In genomic region chr6:114931212-114932115, GRCm38 (mm10) we compare ENCODE assay signal across 1 mouse cellular context.
TF ChIP-seq lines count a peak whose summit lies in the region.

No protein-coding gene starts in this region.

TF ChIP-seq in CH12.LX, 34 proteins besides CTCF, POLR2A, EP300 and RAD21 (continued from another document):
- peak; percentile 98 for TF ChIP-seq TCF12 (IDR thresholded peaks at IDR 0.05; ENCODE audit: low read depth, low read length)
- peak; percentile 27 for TF ChIP-seq SMC3 (IDR thresholded peaks at IDR 0.05; ENCODE audit: low read depth, low read length)
- peak; percentile 78 for TF ChIP-seq MXI1 (IDR thresholded peaks at IDR 0.05; ENCODE audit: low read depth, low read length)
- TF ChIP-seq CHD1 (IDR thresholded peaks at IDR 0.05; ENCODE audit: low read depth, low read length), result peak; percentile 85; the same call in 1 of the 2 replicates
- TF ChIP-seq MAFK (IDR thresholded peaks at IDR 0.05; ENCODE audit: insufficient replicate concordance, low read length), result peak; percentile 61; the same call in 1 of the 2 replicates
- no peak for TF ChIP-seq ZNF384 (IDR thresholded peaks at IDR 0.05; ENCODE audit: low read depth, low read length)
- peak; percentile 58 for TF ChIP-seq JUN (IDR thresholded peaks at IDR 0.05; ENCODE audit: insufficient read depth, low read depth, low read length)
- no peak for TF ChIP-seq ZMIZ1 (IDR thresholded peaks at IDR 0.05; ENCODE audit: low read depth, low read length)
- no peak for TF ChIP-seq PAX5 (IDR thresholded peaks at IDR 0.05; ENCODE audit: low read length)
- peak; percentile 46; the same call in 1 of the 2 replicates for TF ChIP-seq ELF1 (IDR thresholded peaks at IDR 0.05; ENCODE audit: low read depth, low read length)
- TF ChIP-seq NELFE (IDR thresholded peaks at IDR 0.05; ENCODE audit: low read depth, low read length), result 0 out of 2 replicates have a peak, but pooled peaks have one; percentile 41
- no peak for TF ChIP-seq ZC3H11A (IDR thresholded peaks at IDR 0.05; ENCODE audit: low read depth, low read length)
- peak; percentile 29; the same call in 1 of the 2 replicates for TF ChIP-seq JUND (conservative IDR thresholded peaks at IDR 0.05; ENCODE audit: low read depth, low read length)
- no peak for TF ChIP-seq UBTF (IDR thresholded peaks at IDR 0.05; ENCODE audit: low read depth, low read length)
- 0 out of 2 replicates have a peak, but pooled peaks have one; percentile 14 for TF ChIP-seq USF2 (conservative IDR thresholded peaks at IDR 0.05; ENCODE audit: low read depth, low read length)
- TF ChIP-seq USF1 (IDR thresholded peaks at IDR 0.05; ENCODE audit: low read depth, low read length), result peak; percentile 67
- no peak for TF ChIP-seq NRF1 (IDR thresholded peaks at IDR 0.05; ENCODE audit: low read depth, low read length)
- TF ChIP-seq ETS1 (conservative IDR thresholded peaks at IDR 0.05; ENCODE audit: low read depth, low read length), result peak; percentile 98
- TF ChIP-seq RCOR1 (conservative IDR thresholded peaks at IDR 0.05; ENCODE audit: low read depth, low read length), result 0 out of 2 replicates have a peak, but pooled peaks have one; percentile 37
- TF ChIP-seq KAT2A (IDR thresholded peaks at IDR 0.05; ENCODE audit: insufficient replicate concordance, low read length), result no peak
- TF ChIP-seq HCFC1 (IDR thresholded peaks at IDR 0.05; ENCODE audit: low read depth, low read length), result no peak; the same call in 1 of the 2 replicates
